Mouse (Mus musculus) heart, embryonic 14.5 days (tissue): Measurements from ENCODE around the gene Angptl2. TPM values are rescaled to one million over a fixed set of nuclear protein-coding genes. Genes with fewer than 3 reads are reported as not detected.

Source experiments
- ATAC-seq: fragments of 200-750 bp; cut with Nextera tagmentation; 2 replicates; pipeline ENCODE4 v1.8.0; 2017; ENCODE audit warnings: low read depth, moderate TSS enrichment; ENCODE audit not compliant: insufficient number of reproducible peaks, insufficient read depth, low FRiP score
- H3K27ac ChIP-seq, 2 experiments: fragments of 200-500 bp in 1 of 2; fragments of 300-500 bp in 1 of 2; sonication (generic) in 1 of 2; replicated peaks in 1 of 2; 2 replicates each; pipeline ENCODE4 v1.5.1; 2012 to 2014; ENCODE audit warnings: low read depth in 2 of 2, low read length in 2 of 2, control low read depth in 1 of 2, mild to moderate bottlenecking in 1 of 2, mixed read lengths in 1 of 2; ENCODE audit not compliant: control insufficient read depth in 1 of 2, insufficient read depth in 1 of 2
- H3K27me3 ChIP-seq: fragments of 300-500 bp; sonication (generic); 2 replicates; pipeline ENCODE4 v1.6.1; 2014; ENCODE audit warnings: mild to moderate bottlenecking, low read length, control low read depth; ENCODE audit not compliant: control insufficient read depth, insufficient read depth
- H3K36me3 ChIP-seq: fragments of 300-500 bp; sonication (generic); 2 replicates; pipeline ENCODE4 v1.6.1; 2014; ENCODE audit warnings: mild to moderate bottlenecking, control low read depth, low read length, mixed read lengths; ENCODE audit not compliant: control insufficient read depth, insufficient read depth
- H3K4me1 ChIP-seq, 2 experiments: fragments of 200-500 bp in 1 of 2; fragments of 300-500 bp in 1 of 2; sonication (generic) in 1 of 2; 2 replicates each; pipeline ENCODE4 v1.6.1; 2012 to 2014; ENCODE audit warnings: low read length in 2 of 2, control low read depth in 1 of 2, mixed read lengths in 1 of 2; ENCODE audit not compliant: control insufficient read depth in 2 of 2, insufficient read depth in 2 of 2
- H3K4me2 ChIP-seq: fragments of 300-500 bp; sonication (generic); 2 replicates; pipeline ENCODE4 v1.6.1; 2014; ENCODE audit warnings: mild to moderate bottlenecking, low read length
- H3K4me3 ChIP-seq, 2 experiments: fragments of 200-500 bp in 1 of 2; fragments of 300-500 bp in 1 of 2; sonication (generic) in 1 of 2; 2 replicates each; pipeline ENCODE4 v1.5.1; 2012 to 2014; ENCODE audit warnings: low read length in 2 of 2, mild to moderate bottlenecking in 2 of 2, control low read depth in 1 of 2, low read depth in 1 of 2, moderate library complexity in 1 of 2; ENCODE audit not compliant: control insufficient read depth in 1 of 2, insufficient read depth in 1 of 2
- H3K9ac ChIP-seq: fragments of 300-500 bp; sonication (generic); 2 replicates; pipeline ENCODE4 v1.6.1; 2014; ENCODE audit warnings: mild to moderate bottlenecking, low read length
- H3K9me3 ChIP-seq: fragments of 300-500 bp; sonication (generic); 2 replicates; pipeline ENCODE4 v1.6.1; 2016; ENCODE audit warnings: low read length, control low read depth; ENCODE audit not compliant: control insufficient read depth
- WGBS: fragments of 180-500 bp; shearing (Covaris S2); extraction: QIAGEN DNeasy Blood & Tissue Kit; methylation state at CpG from one replicate; pipeline ENCODE4 v1.1.7; 2014; 5-methylcytosine and 5-hydroxymethylcytosine counted together
- polyA plus RNA-seq: library from polyadenylated mRNA; unstranded; fragments of >200 nt; fragmentation: Nextera tagmentation; extraction: Ambion mirVana; gene quantifications from 2 replicates; pipeline ENCODE4 v1.2.1, GENCODE M21; 2014

The Angptl2 gene
- 51.4 and 58.2 TPM in 2 replicates for polyA plus RNA-seq

DNA sequence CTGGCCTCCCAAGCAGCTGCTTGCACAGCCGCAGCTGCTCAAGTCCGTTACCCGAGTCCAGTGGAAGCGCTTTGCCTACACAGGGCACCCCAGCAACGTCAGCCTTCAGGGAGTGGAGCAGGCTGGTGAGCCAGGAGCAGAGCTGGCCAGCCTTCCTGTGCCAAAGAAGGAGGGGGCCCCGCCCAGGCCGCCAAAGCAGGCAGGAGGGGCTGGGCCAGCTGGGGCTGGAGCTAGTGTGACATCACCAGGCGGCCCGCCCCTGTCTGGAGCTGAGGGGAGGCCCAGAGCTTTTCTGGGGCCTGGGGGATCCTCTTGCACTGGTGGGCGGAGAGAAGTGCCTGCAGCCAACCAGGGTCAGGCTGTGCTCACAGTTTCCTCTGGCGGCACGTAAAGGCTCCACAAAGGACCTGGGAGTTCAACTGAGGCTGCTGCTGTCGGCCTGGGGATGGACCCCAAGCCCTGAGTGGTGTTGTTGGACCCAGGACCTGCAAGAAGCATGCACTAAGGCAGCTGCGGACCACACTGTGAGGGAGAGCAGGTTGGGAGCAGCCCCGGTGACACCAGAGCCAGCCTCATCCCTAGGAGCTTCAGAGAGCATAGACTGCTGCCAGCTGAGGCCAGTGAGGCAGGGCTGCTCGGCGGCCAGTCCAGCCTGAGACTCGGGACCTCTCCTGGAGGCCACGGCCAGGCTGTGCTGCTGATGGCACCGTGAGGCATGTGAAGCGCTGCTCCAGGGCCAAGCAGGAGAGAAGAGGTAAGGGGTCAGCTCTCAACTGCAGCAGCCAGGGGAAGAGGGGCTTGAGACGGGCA is at the start of gene Angptl2:
Gene Angptl2 (plus strand): TSS at position 370 of the 810 bp plus-strand sequence.
- peak; percentile 95 for ATAC-seq

DNA sequence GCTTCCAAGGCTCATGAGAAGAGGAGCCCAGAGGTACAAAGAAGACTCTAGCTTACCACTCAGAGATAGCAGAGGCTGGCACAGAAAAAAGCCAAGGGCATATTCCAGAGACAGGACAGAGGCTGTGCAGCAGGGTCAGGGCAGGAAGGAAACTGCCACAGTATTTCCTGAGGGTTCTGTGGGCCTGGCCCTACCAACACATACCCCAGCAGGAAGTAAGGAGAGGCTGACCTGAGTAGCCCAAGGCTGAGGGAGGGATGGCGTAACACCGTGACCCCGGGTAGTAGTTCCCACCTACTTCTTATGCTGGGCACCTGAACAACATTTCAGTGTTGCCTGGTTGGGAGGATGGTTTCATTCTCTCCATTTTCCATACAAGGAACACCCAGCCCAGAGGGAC is 48.8 kb upstream of the Angptl2 start:
- Histone ChIP-seq H3K4me2 (no peak overlapping the region), H3K27ac (no peak overlapping the region), H3K4me3 (no peak overlapping the region), H3K9ac (no peak overlapping the region), H3K27me3 (no peaks in the 10 kb centered on the region), H3K9me3 (no peaks in the 10 kb centered on the region), H3K4me1 (peaks cover 24 to 26% of the 10 kb centered on the region in 2 experiments), H3K36me3 (peaks cover 2% of the 10 kb centered on the region; the same call in 1 of the 2 replicates)
- ATAC-seq = no peak
- 92% methylated on average over 3 of the region's 3 CpGs for WGBS

More for the DNA sequence above, at the start of gene Angptl2:
- Histone ChIP-seq H3K9me3 (no peaks in the 10 kb centered on the region), H3K27ac (peak within 1 kb of the TSS; percentile 91 to 92), H3K27me3 (no peaks in the 10 kb centered on the region), H3K9ac (peak within 1 kb of the TSS; percentile 85), H3K4me3 (peak within 1 kb of the TSS; percentile 62 to 75), H3K4me2 (peak within 1 kb of the TSS; percentile 79), H3K4me1 (peaks cover 25 to 41% of the 10 kb centered on the region in 2 experiments), H3K36me3 (peaks cover 9% of the 10 kb centered on the region; the same call in 1 of the 2 replicates)
- under 1% methylated on average over 22 of the region's 22 CpGs for WGBS

DNA sequence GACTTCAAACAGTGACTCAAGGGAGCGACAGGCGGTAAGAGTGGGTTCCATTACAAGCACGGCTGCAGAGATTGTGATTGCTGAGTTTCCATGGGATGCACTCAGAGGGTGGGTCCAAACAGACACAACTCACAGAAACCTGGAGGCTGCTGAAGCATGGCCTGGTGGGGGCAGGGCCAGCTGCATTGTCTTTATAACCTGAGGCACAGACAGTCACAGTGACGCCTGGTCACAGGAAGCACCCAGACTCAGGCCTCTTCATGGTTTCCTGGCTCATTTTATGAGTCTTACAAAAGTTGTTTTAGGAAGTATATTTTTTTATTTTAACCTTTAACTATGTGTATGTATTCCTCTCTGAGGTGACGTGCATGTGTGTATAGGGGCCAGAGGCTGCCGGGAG is 46.4 kb upstream of the Angptl2 start:
- WGBS = 73% methylated on average over 6 of the region's 6 CpGs
- H3K36me3 ChIP-seq = peaks cover 3% of the 10 kb centered on the region; the same call in 1 of the 2 replicates
- H3K27ac ChIP-seq = no peak overlapping the region
- H3K9ac ChIP-seq = no peak overlapping the region
- H3K4me3 ChIP-seq = no peak overlapping the region
- H3K4me2 ChIP-seq = no peak overlapping the region
- peaks cover 22% of the 10 kb centered on the region in 2 experiments for H3K4me1 ChIP-seq
- H3K9me3 ChIP-seq = no peaks in the 10 kb centered on the region
- no peaks in the 10 kb centered on the region for H3K27me3 ChIP-seq
- no peak for ATAC-seq

DNA sequence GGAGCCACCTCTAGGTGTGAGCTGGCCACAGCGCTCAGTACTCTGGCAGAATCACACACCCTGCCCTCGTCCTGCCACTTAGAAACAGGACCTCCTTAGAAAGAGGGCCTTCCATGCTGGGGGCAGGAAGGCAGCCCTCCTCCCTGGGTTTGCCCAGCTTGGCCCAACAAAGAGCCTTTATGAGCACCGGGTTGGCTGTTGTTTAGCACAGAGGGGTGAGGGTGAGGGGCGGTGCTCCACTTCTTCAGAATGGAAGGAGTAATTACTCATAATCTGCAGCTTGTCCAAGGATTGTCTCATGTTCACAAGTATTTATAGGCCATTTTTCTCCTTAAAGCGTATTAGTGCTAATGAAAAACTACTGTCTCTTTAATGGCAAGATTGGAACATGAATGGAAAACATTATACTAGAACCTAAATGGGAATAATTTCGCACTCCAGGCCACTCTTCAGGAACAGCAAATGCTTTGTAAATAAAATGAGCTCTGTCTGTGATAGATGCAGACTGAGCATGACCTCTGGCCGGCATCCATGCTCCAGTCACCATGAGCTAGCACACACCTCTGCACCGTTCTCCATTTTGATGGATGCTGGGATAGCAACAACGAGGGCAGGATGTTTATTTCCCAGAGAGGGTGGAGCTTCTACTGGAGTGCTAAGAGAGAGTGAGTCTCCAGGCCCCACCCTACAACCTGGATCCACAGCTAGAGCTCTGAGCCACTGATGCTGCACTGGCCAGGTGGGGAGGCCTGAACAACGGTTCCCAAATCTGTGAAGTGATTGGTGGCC is 44.9 kb upstream of the Angptl2 start:
- H3K36me3 ChIP-seq = peaks cover 3% of the 10 kb centered on the region; the same call in 1 of the 2 replicates
- H3K4me3 ChIP-seq = no peak overlapping the region
- WGBS = 83% methylated on average over 10 of the region's 10 CpGs
- H3K27me3 ChIP-seq = no peaks in the 10 kb centered on the region
- H3K9ac ChIP-seq = no peak overlapping the region
- H3K27ac ChIP-seq = no peak overlapping the region
- ATAC-seq = no peak
- peaks cover 6 to 9% of the 10 kb centered on the region in 2 experiments for H3K4me1 ChIP-seq
- no peaks in the 10 kb centered on the region for H3K9me3 ChIP-seq
- H3K4me2 ChIP-seq = no peak overlapping the region

DNA sequence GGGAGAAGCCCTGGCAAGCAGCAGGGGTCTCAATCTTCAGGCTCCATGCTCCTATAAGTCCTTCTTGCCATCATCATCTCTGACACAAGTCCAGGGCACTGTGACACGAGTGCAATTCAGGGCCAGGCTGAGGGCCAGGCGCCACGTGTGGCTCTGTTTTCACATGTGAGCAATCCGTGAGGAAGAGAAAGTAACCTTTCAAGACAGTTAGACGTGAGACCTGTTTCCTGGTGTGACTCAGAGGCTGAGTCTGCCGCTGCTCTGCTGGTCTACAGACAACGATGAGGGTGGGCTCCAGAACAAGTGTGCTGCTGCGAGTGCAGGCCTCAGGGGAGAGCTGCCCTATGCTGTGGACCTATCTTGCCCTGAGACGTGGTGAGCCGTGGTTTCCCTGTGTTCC is 42.7 kb upstream of the Angptl2 start:
- no peak overlapping the region for H3K9ac ChIP-seq
- ATAC-seq = no peak
- 53% methylated on average over 10 of the region's 10 CpGs for WGBS

DNA sequence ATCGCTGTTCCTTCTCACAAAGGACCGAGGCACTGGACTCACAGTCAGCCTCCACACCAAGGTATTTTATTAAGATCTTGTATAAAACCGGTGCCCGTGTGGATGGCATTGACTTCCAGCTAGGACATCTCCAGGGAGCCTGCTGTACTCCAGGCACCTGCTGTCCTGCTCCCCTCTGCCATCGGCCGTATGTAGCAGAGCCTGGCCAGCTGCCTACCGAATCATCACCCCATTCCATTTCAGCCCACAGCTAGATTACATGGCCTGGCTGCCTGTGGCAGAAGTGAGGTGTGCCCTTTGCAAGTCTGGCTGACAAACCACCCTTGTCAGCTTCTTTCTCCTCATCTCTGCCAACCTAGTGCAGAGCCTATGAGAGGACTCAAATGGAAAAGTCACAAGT is 42.2 kb upstream of the Angptl2 start:
- WGBS = 77% methylated on average over 7 of the region's 7 CpGs
- no peaks in the 10 kb centered on the region for H3K9me3 ChIP-seq
- no peak for ATAC-seq
- H3K27me3 ChIP-seq = no peaks in the 10 kb centered on the region
- H3K36me3 ChIP-seq = peaks cover 3% of the 10 kb centered on the region; the same call in 1 of the 2 replicates
- H3K9ac ChIP-seq = no peak overlapping the region
- peaks cover 18% of the 10 kb centered on the region in 2 experiments for H3K4me1 ChIP-seq
- no peak overlapping the region for H3K4me2 ChIP-seq
- H3K27ac ChIP-seq = no peak overlapping the region
- no peak overlapping the region for H3K4me3 ChIP-seq

More for the DNA sequence above, 42.7 kb upstream of the Angptl2 start:
- H3K27ac ChIP-seq = no peak overlapping the region
- H3K9me3 ChIP-seq = no peaks in the 10 kb centered on the region
- H3K4me3 ChIP-seq = no peak overlapping the region
- H3K27me3 ChIP-seq = no peaks in the 10 kb centered on the region
- peaks cover 12 to 13% of the 10 kb centered on the region in 2 experiments for H3K4me1 ChIP-seq
- no peak overlapping the region for H3K4me2 ChIP-seq
- H3K36me3 ChIP-seq = peaks cover 3% of the 10 kb centered on the region; the same call in 1 of the 2 replicates

DNA sequence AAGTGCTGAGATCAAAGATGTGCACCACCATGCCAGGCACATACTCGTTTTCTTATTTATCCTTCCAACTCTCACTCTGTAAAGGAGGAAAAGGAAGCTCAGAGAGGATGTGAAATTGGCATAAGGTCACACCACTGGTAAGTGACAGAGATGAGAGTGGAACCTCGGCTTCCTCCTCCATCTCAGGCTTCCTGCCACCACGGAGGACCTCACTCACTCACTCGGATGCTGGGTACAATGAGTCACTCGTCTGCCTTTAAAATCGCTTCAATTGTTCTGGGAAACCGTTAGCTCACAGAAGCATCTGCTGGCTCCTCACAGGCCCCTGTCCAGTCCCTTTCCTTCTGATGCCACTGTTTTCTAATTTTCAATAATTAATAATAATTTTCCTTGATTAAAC is 39.4 kb upstream of the Angptl2 start:
- H3K4me1 ChIP-seq = peaks cover 24 to 26% of the 10 kb centered on the region in 2 experiments
- no peaks in the 10 kb centered on the region for H3K9me3 ChIP-seq
- 43% methylated on average over 7 of the region's 7 CpGs for whole genome bisulfite sequencing
- H3K4me3 ChIP-seq = no peak overlapping the region
- H3K27ac ChIP-seq = peak overlapping the region in 1 of 2 experiments; percentile 87; a peak in 2 of 4 replicates
- H3K36me3 ChIP-seq = peaks cover 3% of the 10 kb centered on the region; the same call in 1 of the 2 replicates
- no peak overlapping the region for H3K4me2 ChIP-seq
- no peak for ATAC-seq
- no peaks in the 10 kb centered on the region for H3K27me3 ChIP-seq
- no peak overlapping the region for H3K9ac ChIP-seq
